Mouse (Mus musculus): ENCODE results near the gene Serpinb7. TPM values are rescaled to one million over a fixed set of nuclear protein-coding genes. Genes with fewer than 3 reads are reported as not detected.

The Serpinb7 gene
- not detected for total RNA-seq (2021)
- long read RNA-seq, experiment 1 = 0 reads
- long read RNA-seq, experiment 2 = 0 reads

- DNase-seq = no peak
Measured at GRCm38 (mm10) chr1:107399355-107399754, at the start of gene Serpinb7. Serpinb7 (plus strand) TSS chr1:107399655.

- DNase-seq = no peak
Measured at GRCm38 (mm10) chr1:107350392-107350791, 49.1 kb upstream of the Serpinb7 start.

- DNase-seq = no peak
Measured at GRCm38 (mm10) chr1:107351115-107351514, 48.3 kb upstream of the Serpinb7 start.

- peak; percentile 5 for DNase-seq
Measured at GRCm38 (mm10) chr1:107353046-107353445, 46.4 kb upstream of the Serpinb7 start.

DNA sequence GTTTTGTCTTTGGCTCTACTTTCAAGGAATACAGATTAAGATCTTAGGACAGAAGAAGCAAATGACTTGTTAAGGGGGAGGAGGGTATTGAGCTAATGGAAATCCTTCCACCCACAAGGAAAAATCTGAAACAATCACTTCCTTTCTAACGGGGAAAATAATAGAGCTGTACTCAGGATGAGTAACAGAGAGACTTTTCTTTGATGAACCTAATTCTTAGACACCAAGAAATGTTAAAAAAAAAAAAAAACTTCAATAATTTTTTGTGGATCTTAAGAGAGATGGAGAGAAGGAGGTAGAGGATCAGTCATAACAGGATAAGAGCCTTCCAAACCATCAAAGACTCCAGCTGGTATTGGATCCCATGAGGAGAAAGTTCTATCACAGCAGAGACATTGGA, 38.6 kb upstream of the Serpinb7 start, which contains the start of gene Serpinb11:
Serpinb11 (plus strand) TSS at position 301 of the 400 bp plus-strand sequence.
- DNase-seq = no peak

- DNase-seq = no peak
Measured at GRCm38 (mm10) chr1:107365973-107366372, 33.5 kb upstream of the Serpinb7 start.

- DNase-seq = no peak
Measured at GRCm38 (mm10) chr1:107368944-107369343, 30.5 kb upstream of the Serpinb7 start.

- DNase-seq = no peak
Measured at GRCm38 (mm10) chr1:107376952-107377351, 22.5 kb upstream of the Serpinb7 start.

DNA sequence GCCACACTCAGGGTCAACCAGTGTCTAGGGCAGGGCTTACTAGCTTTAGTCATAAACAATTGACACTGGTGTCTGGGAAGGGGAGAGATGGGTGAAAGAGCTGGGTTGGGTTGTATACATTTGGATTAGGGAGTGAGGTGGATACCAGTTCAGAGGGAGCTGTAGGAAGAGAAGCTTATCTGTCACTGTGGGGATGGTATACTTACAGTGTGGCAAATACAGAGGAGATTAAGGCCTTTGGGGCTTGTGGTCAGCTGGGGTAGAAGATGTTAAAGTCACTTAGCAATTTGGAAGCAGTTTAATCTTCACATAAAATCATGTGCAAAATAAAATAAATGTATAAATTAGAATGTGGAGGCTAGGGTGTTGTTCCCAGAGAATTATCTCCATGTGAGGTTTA, 21.1 kb upstream of the Serpinb7 start:
- DNase-seq = no peak

DNA sequence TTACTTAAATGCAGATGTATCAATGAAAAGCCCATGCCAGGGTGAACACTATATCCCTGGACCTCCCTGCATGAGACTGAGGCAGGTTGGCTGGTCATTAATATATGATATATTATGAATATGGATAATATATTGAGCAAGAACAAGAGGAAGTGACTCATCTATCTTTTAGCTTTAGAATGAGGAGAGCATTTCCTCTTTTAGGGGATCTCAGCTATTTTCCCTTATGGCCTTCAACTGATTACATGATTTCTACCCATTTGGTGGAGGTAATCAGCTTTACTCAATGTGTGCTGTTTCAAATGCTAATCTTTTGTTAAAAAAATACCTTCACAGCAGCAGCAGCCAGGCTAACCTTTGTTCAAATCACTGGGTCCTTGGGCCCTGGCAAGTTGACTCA, 18.0 kb upstream of the Serpinb7 start:
- DNase-seq = no peak

- DNase-seq = no peak
Measured at GRCm38 (mm10) chr1:107382404-107382803, 17.1 kb upstream of the Serpinb7 start.

GRCm38 (mm10) chr1:107384532-107384931, 14.9 kb upstream of the Serpinb7 start:
- DNase-seq = no peak

DNA sequence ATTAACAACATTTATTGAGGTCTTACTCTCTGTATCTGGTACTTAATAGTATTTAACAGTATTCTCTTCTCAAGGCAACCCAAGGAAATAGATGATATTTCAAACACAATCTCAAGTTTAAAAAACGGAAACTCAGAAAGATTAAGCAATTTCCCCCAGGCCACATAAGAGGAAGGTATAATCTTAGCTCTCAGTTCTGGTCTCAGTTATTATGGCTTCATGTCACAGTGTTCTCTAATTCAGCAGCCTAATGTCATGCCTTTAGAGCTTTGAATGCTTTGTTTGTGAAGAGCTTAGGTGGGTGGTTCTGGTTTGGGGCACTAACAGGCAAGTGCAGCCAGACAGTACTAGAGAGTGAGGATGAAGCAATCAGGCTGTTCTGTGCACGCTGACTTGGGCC, 9.7 kb upstream of the Serpinb7 start:
- DNase-seq = no peak

DNA sequence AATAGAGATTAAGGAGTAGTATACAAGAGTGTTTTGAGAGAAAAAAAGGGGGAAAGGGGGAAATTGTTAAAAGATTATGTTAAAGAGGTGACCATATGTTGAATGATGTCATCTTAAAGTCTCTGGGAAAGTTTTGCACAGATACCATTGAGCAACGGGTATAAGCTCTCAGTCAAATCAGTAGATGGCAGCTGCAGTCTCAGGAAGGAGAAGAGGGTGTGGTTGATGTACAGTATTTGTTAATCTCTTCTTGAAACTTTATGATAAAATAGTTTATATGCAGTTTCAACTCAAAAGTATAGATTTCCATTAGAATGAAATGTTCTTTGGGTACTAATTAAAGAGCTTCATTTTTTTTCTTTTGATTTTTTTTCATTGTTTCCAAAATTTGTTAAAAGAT, 2.0 kb upstream of the Serpinb7 start:
- no peak for DNase-seq

DNA sequence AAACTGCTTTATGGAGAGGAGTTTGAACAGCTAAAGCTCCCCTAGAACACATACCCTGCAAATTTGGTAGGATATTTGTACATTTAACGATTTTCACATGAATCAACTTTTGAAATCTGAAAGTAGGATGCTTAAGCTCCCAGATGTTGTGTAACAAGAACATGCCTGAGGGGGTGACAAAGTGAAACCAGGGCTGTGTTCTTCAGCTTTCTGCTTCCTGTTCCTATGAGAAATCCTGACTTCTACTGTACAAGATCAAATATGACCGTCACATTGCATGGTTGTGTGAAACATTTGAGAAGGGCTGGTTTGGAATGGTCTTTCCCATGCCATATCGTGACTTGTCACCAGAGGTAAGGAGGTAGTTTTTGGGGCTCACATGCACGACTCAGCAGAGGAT, 2.6 kb downstream of the Serpinb7 start:
- DNase-seq = no peak

DNA sequence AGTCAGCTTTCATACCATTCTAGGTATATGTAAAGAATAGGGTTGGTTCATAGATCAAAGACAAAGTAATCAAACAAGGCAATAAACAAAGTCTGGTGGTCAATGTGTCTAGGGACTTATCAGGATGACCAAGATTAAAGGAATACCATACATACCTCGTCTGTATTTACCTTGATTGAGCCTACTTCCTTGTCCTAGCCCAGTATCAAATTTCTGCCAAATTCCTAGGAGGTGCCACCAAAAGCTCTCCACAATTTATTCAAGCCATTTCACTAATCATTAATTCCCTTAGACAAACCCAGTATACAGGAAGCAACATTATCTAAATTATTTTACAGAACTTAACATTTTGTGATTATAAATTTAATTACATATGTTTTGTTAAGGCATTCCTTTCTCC, 15.2 kb downstream of the Serpinb7 start:
- no peak for DNase-seq

GRCm38 (mm10) chr1:107422487-107422886, 23.0 kb downstream of the Serpinb7 start:
- DNase-seq = no peak

DNA sequence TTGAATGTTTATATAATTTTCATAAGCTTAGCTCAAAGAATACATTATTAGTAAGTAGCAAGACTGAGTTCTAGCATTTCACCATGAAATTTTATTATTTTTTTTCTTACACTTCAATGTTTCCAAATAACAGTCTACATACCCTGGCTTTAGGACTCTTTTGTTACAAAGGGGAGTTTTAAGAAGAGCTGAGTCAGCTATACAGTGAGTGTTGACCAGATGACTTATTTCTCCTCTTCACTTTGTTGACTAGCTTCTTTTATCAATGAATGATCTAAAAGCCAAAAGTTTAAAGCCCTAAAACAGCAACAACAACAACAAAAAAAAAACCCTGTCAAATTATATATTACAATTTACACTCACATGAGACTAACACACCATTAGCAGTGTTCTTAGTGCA, 31.8 kb downstream of the Serpinb7 start:
- no peak for DNase-seq

- DNase-seq = no peak
Measured at GRCm38 (mm10) chr1:107435528-107435927, 36.1 kb downstream of the Serpinb7 start.

DNA sequence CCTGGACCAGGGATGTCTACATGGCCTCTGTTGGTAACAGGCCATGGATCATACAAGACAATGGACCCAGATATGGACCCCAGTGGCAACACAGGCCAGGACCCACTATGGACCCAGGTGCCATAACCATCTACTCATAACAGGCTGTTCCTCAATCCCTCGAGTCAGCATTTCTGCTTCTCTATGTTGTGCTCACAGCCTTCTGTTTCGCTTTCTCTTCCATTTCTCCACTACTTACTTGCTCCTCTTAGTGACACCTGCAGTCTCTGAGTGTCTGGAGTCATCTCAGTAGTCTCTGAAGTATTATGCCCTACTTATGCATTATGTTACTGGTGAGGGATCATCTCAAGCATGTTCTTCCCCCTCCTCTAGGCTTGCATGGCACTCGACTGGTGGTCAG, 40.0 kb downstream of the Serpinb7 start:
- DNase-seq = no peak

DNA sequence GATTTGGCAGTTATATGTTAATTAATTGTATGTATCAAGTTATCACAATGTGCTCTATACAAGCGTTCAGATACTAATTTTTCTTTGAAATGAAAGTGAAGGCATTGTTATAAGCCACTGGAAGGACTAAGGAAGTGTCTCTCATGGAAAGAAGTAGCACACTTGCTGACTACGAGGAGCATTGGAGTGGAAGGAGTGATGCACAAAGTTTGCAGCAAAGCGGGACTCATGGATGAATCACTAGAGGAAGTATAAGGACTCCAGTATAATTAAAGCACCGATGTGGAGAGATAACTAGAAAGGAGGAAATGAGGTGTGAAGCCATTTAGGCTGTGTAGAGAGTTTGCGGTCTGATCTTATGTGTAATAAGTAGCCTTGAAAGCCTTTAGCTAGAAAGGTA, 45.9 kb downstream of the Serpinb7 start:
- no peak for DNase-seq

GRCm38 (mm10) chr1:107447228-107447931, 47.9 kb downstream of the Serpinb7 start:
- no peak for DNase-seq

- no peak for DNase-seq
Measured at GRCm38 (mm10) chr1:107479909-107480308, 80.5 kb downstream of the Serpinb7 start.

DNA sequence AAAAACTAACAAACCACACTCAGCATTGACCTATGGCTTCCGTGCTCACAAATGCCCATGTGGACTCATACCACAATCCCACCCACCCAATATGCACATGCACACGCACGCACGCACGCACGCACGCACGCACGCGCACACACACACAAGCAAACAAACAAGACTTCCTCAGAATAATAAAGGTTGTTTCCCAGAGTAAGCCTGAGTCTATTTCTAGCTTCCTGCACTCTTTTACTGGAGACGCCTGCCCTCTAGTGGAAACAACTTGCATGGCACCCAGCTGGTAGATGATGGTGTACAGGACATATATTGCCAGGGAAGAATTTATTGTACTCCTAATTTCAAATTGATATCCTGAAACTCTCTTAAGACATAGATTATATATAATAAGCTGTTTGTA, 82.0 kb downstream of the Serpinb7 start:
- DNase-seq = peak; percentile 83

- DNase-seq = no peak
Measured at GRCm38 (mm10) chr1:107489577-107489976, 90.1 kb downstream of the Serpinb7 start.
